Mouse (Mus musculus) lung, adult 2 months (tissue): ENCODE measurements around the gene Osbp. TPM values are rescaled to one million over a fixed set of nuclear protein-coding genes. Genes with fewer than 3 reads are reported as not detected.
A peak's percentile ranks its signal among the peaks of the same experiment; 100 is the strongest.

Experiments used
- DNase-seq: peaks from one replicate; pipeline ENCODE4 v3.0.0; 2022
- H3K4me1 ChIP-seq: fragments of 200-500 bp; 2 replicates; pipeline ENCODE4 v1.6.1; 2011; ENCODE audit warnings: low read length; ENCODE audit not compliant: control insufficient read depth, insufficient read depth
- H3K4me3 ChIP-seq: fragments of 200-500 bp; replicated peaks from 2 replicates; pipeline ENCODE3; 2011; ENCODE audit warnings: low read depth, mild to moderate bottlenecking, control low read depth, low read length; ENCODE audit errors: extremely low read depth
- CTCF ChIP-seq: fragments of 200-500 bp; IDR thresholded peaks from 2 replicates; pipeline ENCODE4 v1.5.1; 2011; ENCODE audit warnings: mild to moderate bottlenecking, low read length, control low read depth; ENCODE audit not compliant: insufficient read depth
- POLR2A ChIP-seq: fragments of 200-500 bp; IDR thresholded peaks from 2 replicates; pipeline ENCODE4 v1.6.1; 2011; ENCODE audit warnings: low read depth, mild to moderate bottlenecking, control low read depth, low read length, borderline replicate concordance; ENCODE audit errors: extremely low read depth
- WGBS: fragments of 180-500 bp; shearing (Covaris S2); methylation state at CpG from one replicate; pipeline ENCODE4 v1.1.7; 2018; 5-methylcytosine and 5-hydroxymethylcytosine counted together
- polyA plus RNA-seq: library from polyadenylated mRNA; depleted of rRNA; stranded (reverse); fragments of >200 nt; gene quantifications from 2 replicates; pipeline ENCODE4 v1.2.3, GENCODE M21; 2012

Osbp gene
- polyA plus RNA-seq, 1 experiment, result 23.4 TPM

DNA sequence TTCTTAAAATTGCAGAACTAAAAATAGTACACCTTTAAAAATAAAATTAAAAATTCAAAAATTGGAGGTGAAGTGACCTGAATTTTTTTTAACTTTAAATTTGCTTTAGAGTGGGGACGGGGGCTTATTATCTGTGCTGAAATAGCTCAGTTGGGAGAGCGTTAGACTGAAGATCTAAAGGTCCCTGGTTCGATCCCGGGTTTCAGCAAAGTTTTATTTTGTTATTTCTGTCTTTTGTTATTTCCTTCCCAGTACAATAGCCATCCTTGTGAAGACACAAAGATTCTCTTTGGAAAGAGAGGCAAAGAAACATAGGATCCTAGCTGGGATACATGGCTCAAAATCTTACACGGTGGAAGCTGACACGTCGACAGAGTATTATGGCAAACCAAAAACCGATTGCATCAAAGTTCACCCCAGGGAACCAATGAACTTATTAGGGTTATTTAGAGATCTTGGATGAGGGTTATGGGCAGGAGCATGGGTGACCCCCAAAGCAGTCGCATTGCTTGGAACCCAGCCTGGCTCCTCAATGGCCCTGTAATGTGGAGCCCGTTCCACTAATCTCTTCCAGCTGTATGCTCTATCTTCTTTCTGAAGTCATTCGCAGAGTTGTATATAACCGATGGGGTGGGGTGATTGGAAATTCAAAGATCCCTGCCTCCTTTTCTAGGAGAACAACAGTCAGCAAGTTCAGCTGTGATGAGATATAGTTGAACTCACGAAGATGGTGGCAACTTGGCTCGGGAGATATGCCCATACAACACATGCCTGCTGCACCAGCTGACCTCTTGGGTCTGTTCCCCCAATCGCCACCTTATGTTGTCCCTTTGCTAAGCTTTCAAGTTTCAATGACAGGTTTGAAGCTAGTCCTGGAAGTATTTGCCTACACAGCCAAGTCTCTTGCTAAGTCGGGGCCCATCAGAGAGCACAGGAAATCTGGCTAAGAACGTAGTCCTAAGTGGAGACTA, 43.0 kb downstream of the Osbp start:
- 46% methylated on average over 17 of the region's 17 CpGs for WGBS
- Histone ChIP-seq H3K4me1 (peaks cover 10% of the 10 kb centered on the region), H3K4me3 (no peak overlapping the region)
- DNase-seq, result no peak
- TF ChIP-seq CTCF (no peak), POLR2A (no peak)

- no peak for TF ChIP-seq CTCF
- TF ChIP-seq POLR2A, result no peak
Measured at GRCm38 (mm10) chr19:12009501-12010280, 44.0 kb downstream of the Osbp start.

GRCm38 (mm10) chr19:12010281-12010771, 44.6 kb downstream of the Osbp start:
- DNase-seq, result peak; percentile 55
- Histone ChIP-seq H3K4me1 (peaks cover 5% of the 10 kb centered on the region), H3K4me3 (peak overlapping the region; percentile 73)
- no peak for TF ChIP-seq CTCF
- TF ChIP-seq POLR2A, result peak; percentile 59; the same call in 1 of the 2 replicates
- under 1% methylated on average over 24 of the region's 24 CpGs for WGBS

More at GRCm38 (mm10) chr19:12009501-12010280, 44.0 kb downstream of the Osbp start:
- peak overlapping the region; percentile 73 for H3K4me3 ChIP-seq
- 5% methylated on average over 24 of the region's 24 CpGs for WGBS
- peaks cover 6% of the 10 kb centered on the region for H3K4me1 ChIP-seq
- DNase-seq, result peak; percentile 56

GRCm38 (mm10) chr19:12010916-12011559, 45.3 kb downstream of the Osbp start:
- Histone ChIP-seq H3K4me3 (peak overlapping the region; percentile 89), H3K4me1 (peaks cover 5% of the 10 kb centered on the region)
- DNase-seq, result peak; percentile 61
- TF ChIP-seq CTCF, result no peak
- no peak for TF ChIP-seq POLR2A
- under 1% methylated on average over 26 of the region's 26 CpGs for WGBS

GRCm38 (mm10) chr19:12011560-12012556, 46.1 kb downstream of the Osbp start:
- peak; percentile 85 for DNase-seq
- WGBS, result under 1% methylated on average over 49 of the region's 49 CpGs

GRCm38 (mm10) chr19:12012615-12013014, 46.9 kb downstream of the Osbp start:
- TF ChIP-seq POLR2A, result no peak
- TF ChIP-seq CTCF, result no peak
- DNase-seq, result no peak
- under 1% methylated on average over 10 of the region's 10 CpGs for WGBS
- H3K4me1 ChIP-seq, result no peaks in the 10 kb centered on the region
- H3K4me3 ChIP-seq, result peak overlapping the region; percentile 89

More at GRCm38 (mm10) chr19:12011560-12012556, 46.1 kb downstream of the Osbp start:
- TF ChIP-seq POLR2A (no peak; the same call in 1 of the 2 replicates), CTCF (peak; percentile 74)
- H3K4me1 ChIP-seq, result no peaks in the 10 kb centered on the region; the same call in 1 of the 2 replicates
- H3K4me3 ChIP-seq, result peak overlapping the region; percentile 89

DNA sequence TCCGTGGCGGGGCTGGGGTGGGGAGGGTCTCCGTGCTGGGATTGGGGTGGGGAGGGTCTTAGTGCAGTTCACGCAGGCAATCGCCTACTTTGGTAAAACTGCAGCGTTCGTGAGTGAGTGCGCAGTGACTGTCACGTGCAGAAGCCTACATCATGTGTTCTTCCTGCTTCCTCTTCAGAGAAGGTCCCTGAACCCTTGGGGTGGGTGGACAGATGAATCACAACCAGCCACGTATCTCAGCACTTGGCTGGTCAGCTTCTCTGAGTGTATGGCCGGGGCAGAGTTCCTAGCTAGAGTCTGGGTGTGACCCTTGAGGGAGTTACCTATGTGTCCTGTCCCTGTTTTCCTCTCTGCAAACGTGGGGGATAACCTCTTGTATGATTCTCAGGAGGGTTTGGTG, 47.5 kb downstream of the Osbp start:
- Histone ChIP-seq H3K4me3 (peak overlapping the region; percentile 49), H3K4me1 (no peaks in the 10 kb centered on the region)
- WGBS, result under 1% methylated on average over 12 of the region's 12 CpGs
- peak; percentile 53 for DNase-seq
- TF ChIP-seq POLR2A (peak; percentile 72; the same call in 1 of the 2 replicates), CTCF (no peak)

DNA sequence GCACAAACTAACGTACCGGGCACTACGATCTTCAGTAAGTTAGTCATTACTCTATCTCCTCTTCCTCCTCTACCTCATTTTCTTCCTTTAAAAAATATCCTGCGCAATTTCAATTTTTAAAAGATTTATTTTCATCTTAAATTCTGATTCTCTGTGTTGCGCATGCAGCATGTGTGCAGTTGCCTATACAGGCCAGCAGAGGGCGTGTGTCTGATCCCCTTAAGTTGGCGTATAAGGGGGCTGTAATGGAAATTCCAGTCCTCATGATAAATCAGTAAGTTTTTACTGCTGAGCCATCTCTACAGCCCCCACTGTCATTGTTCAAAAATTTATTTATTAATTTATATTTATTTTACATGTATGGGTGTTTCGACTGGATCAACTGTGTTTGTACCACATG, 50.0 kb downstream of the Osbp start:
- Histone ChIP-seq H3K4me1 (no peaks in the 10 kb centered on the region), H3K4me3 (no peak overlapping the region)
- no peak for DNase-seq
- WGBS, result 76% methylated on average over 8 of the region's 8 CpGs
- TF ChIP-seq CTCF (peak; percentile 36), POLR2A (no peak)
